Mouse (Mus musculus): ENCODE data around the gene Atg7.
"Not testable (repeated sequence)": the region's sequence is repeated elsewhere in the genome, so short reads cannot be mapped to it uniquely, and the experiment has no call there.

The Atg7 gene

GRCm38 (mm10) chr6:114882675-114883074 lies 239.8 kb downstream of the Atg7 start:
- no peak for DNase-seq (ENCODE audit: low spot score)

- peak; percentile 56 for DNase-seq (ENCODE audit: low spot score)
Measured at GRCm38 (mm10) chr6:114883261-114883740, 240.4 kb downstream of the Atg7 start.

GRCm38 (mm10) chr6:114885129-114885528 lies 242.2 kb downstream of the Atg7 start:
- no peak for DNase-seq (ENCODE audit: low spot score)

- no peak for DNase-seq (ENCODE audit: low spot score)
Measured at GRCm38 (mm10) chr6:114886012-114886411, 243.1 kb downstream of the Atg7 start.

GRCm38 (mm10) chr6:114886504-114887361 lies 243.8 kb downstream of the Atg7 start:
- DNase-seq (ENCODE audit: low spot score): no peak

- DNase-seq (ENCODE audit: low spot score): peak; percentile 60
Measured at GRCm38 (mm10) chr6:114888922-114889321, 246.0 kb downstream of the Atg7 start.

GRCm38 (mm10) chr6:114889971-114890370 lies 247.1 kb downstream of the Atg7 start:
- not testable (repeated sequence) for DNase-seq (ENCODE audit: low spot score)

- DNase-seq (ENCODE audit: low spot score): peak; percentile 75
Measured at GRCm38 (mm10) chr6:114890411-114891115, 247.7 kb downstream of the Atg7 start.

GRCm38 (mm10) chr6:114891272-114891671 lies 248.4 kb downstream of the Atg7 start:
- no peak for DNase-seq (ENCODE audit: low spot score)

GRCm38 (mm10) chr6:114891771-114892170 lies 248.9 kb downstream of the Atg7 start:
- DNase-seq (ENCODE audit: low spot score): no peak

- no peak for DNase-seq (ENCODE audit: low spot score)
Measured at GRCm38 (mm10) chr6:114892363-114892762, 249.5 kb downstream of the Atg7 start.

GRCm38 (mm10) chr6:114893427-114894209 lies 250.7 kb downstream of the Atg7 start:
- peak; percentile 76 for DNase-seq (ENCODE audit: low spot score)

GRCm38 (mm10) chr6:114894548-114895106 lies 251.7 kb downstream of the Atg7 start:
- DNase-seq (ENCODE audit: low spot score): no peak

GRCm38 (mm10) chr6:114895191-114895590 lies 252.3 kb downstream of the Atg7 start:
- DNase-seq (ENCODE audit: low spot score): no peak

- no peak for DNase-seq (ENCODE audit: low spot score)
Measured at GRCm38 (mm10) chr6:114896281-114896680, 253.4 kb downstream of the Atg7 start.

- DNase-seq (ENCODE audit: low spot score): no peak
Measured at GRCm38 (mm10) chr6:114898949-114899348, 256.1 kb downstream of the Atg7 start.

- DNase-seq (ENCODE audit: low spot score): no peak
Measured at GRCm38 (mm10) chr6:114899652-114900051, 256.8 kb downstream of the Atg7 start.

GRCm38 (mm10) chr6:114900194-114900593 lies 257.3 kb downstream of the Atg7 start:
- no peak for DNase-seq (ENCODE audit: low spot score)

GRCm38 (mm10) chr6:114901321-114901824 lies 258.5 kb downstream of the Atg7 start:
- no peak for DNase-seq (ENCODE audit: low spot score)

- DNase-seq (ENCODE audit: low spot score): no peak
Measured at GRCm38 (mm10) chr6:114901921-114902320, 259.0 kb downstream of the Atg7 start.

GRCm38 (mm10) chr6:114904233-114904632 lies 261.3 kb downstream of the Atg7 start:
- DNase-seq (ENCODE audit: low spot score): no peak

- DNase-seq (ENCODE audit: low spot score): no peak
Measured at GRCm38 (mm10) chr6:114904818-114905217, 261.9 kb downstream of the Atg7 start.

All from ovary, adult 18-20 months (tissue).